Mouse (Mus musculus) forebrain, embryonic 16.5 days (tissue): Measurements from ENCODE around the gene Chst14. TPM values are rescaled to one million over a fixed set of nuclear protein-coding genes. Genes with fewer than 3 reads are reported as not detected.
A peak's percentile ranks its signal among the peaks of the same experiment; 100 is the strongest.

Source experiments
- ATAC-seq: fragments of 200-750 bp; cut with Nextera tagmentation; 2 replicates; pipeline ENCODE4 v1.8.0; 2017; ENCODE audit warnings: mild to moderate bottlenecking, moderate library complexity
- H3K27ac ChIP-seq: fragments of 300-500 bp; sonication (generic); 2 replicates; pipeline ENCODE4 v1.5.1; 2014; ENCODE audit warnings: low read length, control low read depth
- H3K27me3 ChIP-seq: fragments of 300-500 bp; sonication (generic); replicated peaks from 2 replicates; pipeline ENCODE4 v1.6.1; 2014; ENCODE audit warnings: low read length; ENCODE audit not compliant: control insufficient read depth, insufficient read depth
- H3K36me3 ChIP-seq: fragments of 300-500 bp; sonication (generic); 2 replicates; pipeline ENCODE4 v1.6.1; 2014; ENCODE audit not compliant: control insufficient read depth, insufficient read depth
- H3K4me1 ChIP-seq: fragments of 300-500 bp; sonication (generic); replicated peaks from 2 replicates; pipeline ENCODE4 v1.6.1; 2014; ENCODE audit warnings: low read length; ENCODE audit not compliant: control insufficient read depth, insufficient read depth
- H3K4me2 ChIP-seq: fragments of 300-500 bp; sonication (generic); 2 replicates; pipeline ENCODE4 v1.6.1; 2014; ENCODE audit warnings: mild to moderate bottlenecking, low read length, control low read depth
- H3K4me3 ChIP-seq: fragments of 300-500 bp; sonication (generic); replicated peaks from 2 replicates; pipeline ENCODE4 v1.5.1; 2014; ENCODE audit warnings: mild to moderate bottlenecking, low read length, control low read depth
- H3K9ac ChIP-seq: fragments of 300-500 bp; sonication (generic); replicated peaks from 2 replicates; pipeline ENCODE4 v1.6.1; 2014; ENCODE audit warnings: low read depth, low read length, control low read depth
- H3K9me3 ChIP-seq: fragments of 300-500 bp; sonication (generic); 2 replicates; pipeline ENCODE4 v1.6.1; 2016; ENCODE audit warnings: low read length; ENCODE audit not compliant: control insufficient read depth
- WGBS: fragments of 180-500 bp; shearing (Covaris S2); extraction: QIAGEN DNeasy Blood & Tissue Kit; methylation state at CpG from one replicate; pipeline ENCODE4 v1.1.7; 2014; 5-methylcytosine and 5-hydroxymethylcytosine counted together
- polyA plus RNA-seq: library from polyadenylated mRNA; unstranded; fragments of >200 nt; fragmentation: Nextera tagmentation; extraction: Ambion mirVana; gene quantifications from 2 replicates; pipeline ENCODE4 v1.2.1, GENCODE M21; 2015

The Chst14 gene
- polyA plus RNA-seq, 1 experiment from 2014 or later: 5.4 TPM

- H3K36me3 ChIP-seq: no peaks in the 10 kb centered on the region
- H3K4me2 ChIP-seq: peak overlapping the region; percentile 80
- peaks cover 58% of the 10 kb centered on the region for H3K27me3 ChIP-seq
- no peaks in the 10 kb centered on the region for H3K9me3 ChIP-seq
- no peak overlapping the region for H3K27ac ChIP-seq
- ATAC-seq: no peak
- peak overlapping the region; percentile 50 for H3K4me3 ChIP-seq
- peaks cover 30% of the 10 kb centered on the region for H3K4me1 ChIP-seq
- WGBS: under 1% methylated on average over 13 of the region's 13 CpGs
- H3K9ac ChIP-seq: peak overlapping the region; percentile 55
Measured at GRCm38 (mm10) chr2:118896914-118897291, 29.4 kb upstream of the Chst14 start.

- H3K36me3 ChIP-seq: no peaks in the 10 kb centered on the region
- H3K27ac ChIP-seq: no peak overlapping the region
- H3K4me2 ChIP-seq: peak overlapping the region; percentile 80
- H3K9ac ChIP-seq: peak overlapping the region; percentile 55; the same call in 1 of the 2 replicates
- peaks cover 30% of the 10 kb centered on the region for H3K4me1 ChIP-seq
- peak overlapping the region; percentile 50 for H3K4me3 ChIP-seq
- no peak for ATAC-seq
- 3% methylated on average over 7 of the region's 7 CpGs for WGBS
- H3K27me3 ChIP-seq: peaks cover 58% of the 10 kb centered on the region
- H3K9me3 ChIP-seq: no peaks in the 10 kb centered on the region
Measured at GRCm38 (mm10) chr2:118897392-118897791, 28.9 kb upstream of the Chst14 start.

- ATAC-seq: no peak
Measured at GRCm38 (mm10) chr2:118897808-118898207, 28.5 kb upstream of the Chst14 start.

GRCm38 (mm10) chr2:118898771-118899170 lies 27.5 kb upstream of the Chst14 start:
- H3K9ac ChIP-seq: no peak overlapping the region
- H3K27ac ChIP-seq: no peak overlapping the region
- peaks cover 41% of the 10 kb centered on the region for H3K4me1 ChIP-seq
- no peaks in the 10 kb centered on the region for H3K36me3 ChIP-seq
- H3K9me3 ChIP-seq: no peaks in the 10 kb centered on the region
- no peak overlapping the region for H3K4me3 ChIP-seq
- 3% methylated on average over 4 of the region's 4 CpGs for WGBS
- H3K27me3 ChIP-seq: peaks cover 55% of the 10 kb centered on the region
- H3K4me2 ChIP-seq: no peak overlapping the region
- ATAC-seq: no peak

More at GRCm38 (mm10) chr2:118897808-118898207, 28.5 kb upstream of the Chst14 start:
- no peaks in the 10 kb centered on the region for H3K36me3 ChIP-seq
- H3K4me1 ChIP-seq: peaks cover 32% of the 10 kb centered on the region
- peaks cover 58% of the 10 kb centered on the region for H3K27me3 ChIP-seq
- 4% methylated on average over 11 of the region's 11 CpGs for WGBS
- no peak overlapping the region for H3K27ac ChIP-seq
- no peaks in the 10 kb centered on the region for H3K9me3 ChIP-seq
- H3K4me2 ChIP-seq: no peak overlapping the region
- H3K9ac ChIP-seq: no peak overlapping the region
- H3K4me3 ChIP-seq: no peak overlapping the region

- Histone ChIP-seq H3K4me3 (no peak overlapping the region), H3K9ac (no peak overlapping the region), H3K27ac (no peak overlapping the region), H3K4me1 (peaks cover 47% of the 10 kb centered on the region), H3K36me3 (no peaks in the 10 kb centered on the region), H3K4me2 (no peak overlapping the region), H3K9me3 (no peaks in the 10 kb centered on the region), H3K27me3 (peaks cover 53% of the 10 kb centered on the region)
- 10% methylated on average over 7 of the region's 7 CpGs for WGBS
- no peak for ATAC-seq
Measured at GRCm38 (mm10) chr2:118899306-118899705, 27.0 kb upstream of the Chst14 start.

- H3K4me3 ChIP-seq: peak within 1 kb of the TSS; percentile 88
- H3K27me3 ChIP-seq: peaks cover 45% of the 10 kb centered on the region
- WGBS: under 1% methylated on average over 32 of the region's 32 CpGs
- no peaks in the 10 kb centered on the region for H3K36me3 ChIP-seq
- H3K4me2 ChIP-seq: peak within 1 kb of the TSS; percentile 100
- H3K4me1 ChIP-seq: peaks cover 53% of the 10 kb centered on the region
- no peak within 1 kb of the TSS for H3K27ac ChIP-seq
- H3K9ac ChIP-seq: peak within 1 kb of the TSS; percentile 61
- ATAC-seq: no peak
- no peaks in the 10 kb centered on the region for H3K9me3 ChIP-seq
Measured at GRCm38 (mm10) chr2:118899981-118900825, 26.1 kb upstream of the Chst14 start, which contains the start of gene Bahd1. Bahd1 (plus strand) TSS chr2:118900377.

GRCm38 (mm10) chr2:118900826-118901140 lies 25.5 kb upstream of the Chst14 start:
- ATAC-seq: no peak; the same call in 1 of the 2 replicates
- H3K9me3 ChIP-seq: no peaks in the 10 kb centered on the region
- H3K27ac ChIP-seq: no peak overlapping the region
- no peaks in the 10 kb centered on the region for H3K36me3 ChIP-seq
- peak overlapping the region; percentile 88 for H3K4me3 ChIP-seq
- peak overlapping the region; percentile 61 for H3K9ac ChIP-seq
- H3K4me1 ChIP-seq: peaks cover 56% of the 10 kb centered on the region
- peaks cover 40% of the 10 kb centered on the region for H3K27me3 ChIP-seq
- peak overlapping the region; percentile 100 for H3K4me2 ChIP-seq
- WGBS: 1% methylated on average over 11 of the region's 11 CpGs

- peak overlapping the region; percentile 100 for H3K4me2 ChIP-seq
- no peaks in the 10 kb centered on the region for H3K9me3 ChIP-seq
- H3K4me3 ChIP-seq: peak overlapping the region; percentile 88
- under 1% methylated on average over 68 of the region's 120 CpGs for WGBS
- peaks cover 35% of the 10 kb centered on the region for H3K27me3 ChIP-seq
- no peaks in the 10 kb centered on the region for H3K36me3 ChIP-seq
- H3K27ac ChIP-seq: peak overlapping the region; percentile 70
- peak overlapping the region; percentile 82 for H3K9ac ChIP-seq
- ATAC-seq: peak; percentile 93
- peaks cover 52% of the 10 kb centered on the region for H3K4me1 ChIP-seq
Measured at GRCm38 (mm10) chr2:118901175-118902031, 24.9 kb upstream of the Chst14 start.
